Mouse (Mus musculus) adrenal gland, postnatal 4 days (tissue): ENCODE data around the gene Cntnap2. TPM values are rescaled to one million over a fixed set of nuclear protein-coding genes. Genes with fewer than 3 reads are reported as not detected.

Source experiments
- DNase-seq, 2 experiments: peaks; one replicate each; pipeline ENCODE4 v3.0.0; 2021 to 2022; ENCODE audit warnings: low spot score in 2 of 2, mixed read lengths in 2 of 2
- total RNA-seq, 2 experiments: library from RNA; stranded (reverse); gene quantifications; 2 replicates each; pipeline ENCODE4 v1.2.3; 2021

Cntnap2 gene
- total RNA-seq, 2 experiments from 2014 or later: 4.9 to 5.3 TPM

DNA sequence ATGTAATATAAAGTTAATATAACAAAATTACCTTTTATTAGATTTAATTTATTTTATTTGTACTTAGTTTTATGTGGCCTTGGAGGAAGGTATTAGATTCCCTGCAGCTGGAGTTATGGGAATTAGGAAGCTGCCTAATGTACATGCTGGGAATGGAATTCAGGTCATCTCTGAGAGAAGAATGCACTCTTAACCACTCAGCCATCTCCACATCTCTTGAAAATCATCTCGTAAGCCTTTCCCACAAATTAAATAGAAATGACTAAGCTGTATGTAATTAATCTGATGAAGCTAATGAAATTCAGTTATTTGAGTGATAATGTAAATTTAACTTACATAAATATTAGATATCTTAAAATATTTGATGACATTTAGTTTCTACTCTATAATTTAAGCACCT lies 826.3 kb downstream of the Cntnap2 start:
- DNase-seq: no peak

DNA sequence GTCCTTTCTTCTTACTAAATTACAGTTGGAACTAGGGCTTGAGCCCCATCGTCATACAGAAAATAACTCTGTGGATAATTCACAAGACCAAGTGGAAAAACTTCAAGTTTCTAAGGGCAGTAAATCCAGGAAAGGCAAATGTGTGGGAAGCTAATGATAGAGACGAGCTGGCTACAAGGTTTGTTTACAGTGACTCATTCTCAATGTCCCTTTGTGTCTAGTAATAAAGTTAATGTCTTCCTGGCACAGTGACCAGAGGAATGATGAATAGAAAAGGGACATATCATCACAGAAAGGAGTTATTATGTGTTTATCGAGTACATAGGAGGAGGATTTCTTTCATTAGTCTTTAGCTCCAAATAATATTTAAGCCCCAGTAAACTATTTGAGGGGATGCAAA lies 828.7 kb downstream of the Cntnap2 start:
- no peak for DNase-seq

DNA sequence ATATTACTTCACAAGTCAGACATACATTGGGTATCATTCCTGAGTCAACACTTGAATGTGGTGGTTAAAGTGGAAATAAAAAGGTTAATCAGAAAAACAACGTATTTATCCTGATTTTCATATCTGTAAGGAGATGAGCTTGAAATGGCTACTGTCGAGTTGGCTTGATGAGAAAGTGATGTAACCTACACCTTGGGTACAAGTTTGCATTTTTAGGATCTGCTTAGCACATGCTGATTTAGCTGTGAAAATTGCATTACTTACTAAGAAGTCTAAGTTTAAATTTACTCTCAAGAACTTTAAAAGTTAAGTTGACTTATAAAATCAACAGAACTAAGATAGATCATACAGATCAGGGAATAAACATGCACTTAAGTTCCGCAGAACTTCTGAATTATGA lies 879.1 kb downstream of the Cntnap2 start:
- DNase-seq: no peak

GRCm38 (mm10) chr6:45938775-45939174 lies 879.6 kb downstream of the Cntnap2 start:
- no peak for DNase-seq

DNA sequence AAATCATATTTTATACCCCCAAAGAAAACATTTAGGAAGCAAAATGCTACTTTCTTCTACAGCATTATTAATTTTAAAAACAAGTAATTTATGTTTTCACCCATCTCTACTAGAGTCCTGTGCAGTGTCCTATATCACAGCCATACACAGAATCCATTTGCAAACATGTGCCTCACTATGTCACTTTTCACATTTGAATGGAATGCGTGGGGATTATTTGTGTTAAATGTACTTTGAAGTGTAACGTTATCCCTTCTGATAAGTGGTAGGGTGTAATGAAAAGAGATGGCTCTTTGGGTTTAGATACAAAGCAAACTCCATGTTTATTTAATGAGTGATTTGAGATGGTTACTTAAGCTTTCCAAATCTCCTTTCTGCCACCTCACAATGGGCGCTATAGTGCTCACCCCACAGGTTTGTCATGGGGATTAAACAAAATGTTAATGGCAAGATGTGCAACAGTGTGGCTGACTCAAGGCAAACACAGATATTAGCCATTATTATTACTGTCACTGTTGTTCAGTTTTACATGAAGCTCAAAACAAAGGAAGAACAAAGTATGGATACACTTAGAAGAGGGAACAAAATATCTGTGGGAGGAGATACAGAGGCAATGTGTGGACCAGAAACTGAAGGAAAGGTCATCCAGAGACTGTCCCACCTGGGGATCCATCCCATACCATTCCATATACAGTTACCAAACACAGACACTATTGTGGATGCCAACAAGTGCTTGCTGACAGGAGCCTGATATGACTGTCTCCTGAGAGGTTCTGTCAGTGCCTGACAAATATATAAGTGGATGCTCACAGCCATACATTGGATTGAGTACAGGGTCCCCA lies 886.2 kb downstream of the Cntnap2 start:
- DNase-seq: no peak

DNA sequence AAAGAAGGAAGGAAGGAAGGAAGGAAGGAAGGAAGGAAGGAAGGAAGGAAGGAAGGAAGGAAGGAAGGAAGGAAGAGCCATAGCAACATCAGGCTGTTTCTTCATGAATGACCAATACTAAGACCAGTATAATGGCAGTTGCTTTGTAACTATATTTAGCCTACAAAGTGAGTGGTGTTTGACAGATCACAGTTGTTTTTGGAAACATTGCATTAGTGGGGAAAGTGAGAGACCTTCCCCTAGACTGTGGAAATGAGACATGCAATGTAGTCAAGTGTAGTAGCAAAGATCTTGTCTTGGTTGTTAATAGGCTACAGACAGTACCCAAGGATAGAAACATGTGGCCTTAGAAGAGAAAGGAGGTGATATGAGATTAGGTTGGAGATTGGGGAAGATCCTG lies 895.6 kb downstream of the Cntnap2 start:
- no peak for DNase-seq

- no peak for DNase-seq
Measured at GRCm38 (mm10) chr6:45964494-45964893, 905.3 kb downstream of the Cntnap2 start.

- DNase-seq: no peak
Measured at GRCm38 (mm10) chr6:45974471-45975154, 915.5 kb downstream of the Cntnap2 start.

DNA sequence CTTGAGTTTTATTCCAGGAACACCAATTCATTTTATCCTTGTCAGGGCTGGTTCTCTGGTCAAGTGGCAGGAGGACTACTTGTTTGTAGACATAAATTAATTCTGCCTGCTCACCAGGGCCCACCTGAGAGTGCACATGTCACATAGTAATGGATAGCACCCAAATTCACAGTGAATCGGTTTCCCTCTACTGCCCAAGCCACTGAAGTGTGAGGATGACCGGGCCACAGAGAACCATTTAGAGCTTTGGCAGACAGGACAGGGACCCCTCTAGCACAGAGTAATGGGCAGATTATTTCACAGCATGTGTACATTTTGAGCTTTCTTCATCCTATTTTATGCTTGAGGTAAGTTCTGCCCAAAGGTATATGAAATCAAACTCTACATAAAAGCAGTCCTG lies 920.0 kb downstream of the Cntnap2 start:
- DNase-seq: no peak

DNA sequence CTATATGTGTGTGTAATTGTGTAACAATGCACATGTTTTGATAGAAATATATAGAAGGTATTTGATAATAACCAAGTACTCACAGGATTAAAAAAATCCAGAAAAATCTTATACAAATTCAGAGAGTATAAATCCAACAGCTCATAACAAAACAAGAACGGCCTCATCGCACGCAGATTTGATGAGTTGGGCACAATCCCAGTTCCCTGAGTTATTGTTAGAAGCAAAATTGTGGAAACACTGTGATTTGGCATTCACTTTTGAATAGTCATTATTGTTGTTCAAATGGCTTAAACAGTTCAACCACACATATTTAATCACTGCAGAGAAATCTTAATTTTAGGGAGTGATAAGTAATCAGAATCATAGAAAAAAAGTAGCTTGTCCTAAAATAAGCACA lies 928.9 kb downstream of the Cntnap2 start:
- DNase-seq: no peak

GRCm38 (mm10) chr6:45991086-45991485 lies 931.9 kb downstream of the Cntnap2 start:
- no peak for DNase-seq

GRCm38 (mm10) chr6:46022515-46023143 lies 963.5 kb downstream of the Cntnap2 start:
- no peak for DNase-seq

DNA sequence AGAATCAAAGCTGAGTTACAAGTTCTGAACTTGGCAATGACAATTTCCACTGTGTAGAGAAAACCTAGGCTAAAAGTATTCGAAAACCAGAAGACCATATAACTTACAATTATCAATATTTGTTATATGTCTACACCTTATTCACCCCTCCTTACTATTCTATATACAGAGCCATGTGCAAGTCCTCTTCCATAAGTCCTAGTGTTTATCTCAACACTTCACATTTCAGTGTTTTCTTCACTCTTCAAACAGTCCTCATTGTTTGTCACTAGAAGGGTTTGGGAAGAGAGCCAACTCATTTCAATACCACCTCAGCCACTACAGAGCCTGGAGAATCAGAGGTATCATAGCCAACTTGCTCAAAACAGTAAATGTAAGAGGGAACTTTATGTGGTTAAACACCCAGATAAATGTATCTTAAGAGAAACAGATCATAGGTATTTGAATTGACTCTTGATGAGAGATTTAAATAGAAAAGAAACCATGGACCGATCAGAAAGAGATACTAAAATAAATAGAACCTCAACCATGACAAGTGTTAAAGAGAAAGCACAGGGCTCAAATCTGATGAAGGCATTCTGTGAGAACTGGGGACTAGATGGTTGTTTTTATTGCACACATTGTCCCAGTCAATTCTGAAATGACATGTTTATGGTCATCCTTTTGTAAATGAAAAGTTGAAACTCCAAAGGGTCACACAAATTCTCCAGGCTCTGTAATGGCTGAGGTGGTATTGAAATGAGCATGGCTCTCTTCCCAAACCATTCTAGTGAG lies 972.9 kb downstream of the Cntnap2 start:
- no peak for DNase-seq

DNA sequence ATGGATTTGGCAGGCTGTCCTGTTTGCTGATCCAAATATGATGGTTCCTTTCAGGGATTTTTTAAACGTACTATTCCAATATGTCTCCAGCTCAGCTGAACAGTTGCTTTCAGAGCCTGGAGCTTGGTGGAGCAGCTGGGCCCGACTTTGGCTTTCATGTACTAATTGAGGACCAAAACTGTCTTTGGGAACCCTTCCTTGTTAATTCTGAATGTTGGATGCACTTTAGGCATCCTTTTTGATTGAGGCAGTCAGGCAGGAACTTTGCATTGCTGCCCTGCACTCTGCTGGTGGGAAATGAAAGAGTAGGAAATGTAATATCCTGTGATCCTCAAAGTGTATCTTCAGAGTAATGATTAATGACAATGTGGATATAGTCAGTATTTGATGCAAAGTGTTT lies 974.0 kb downstream of the Cntnap2 start:
- DNase-seq: no peak

DNA sequence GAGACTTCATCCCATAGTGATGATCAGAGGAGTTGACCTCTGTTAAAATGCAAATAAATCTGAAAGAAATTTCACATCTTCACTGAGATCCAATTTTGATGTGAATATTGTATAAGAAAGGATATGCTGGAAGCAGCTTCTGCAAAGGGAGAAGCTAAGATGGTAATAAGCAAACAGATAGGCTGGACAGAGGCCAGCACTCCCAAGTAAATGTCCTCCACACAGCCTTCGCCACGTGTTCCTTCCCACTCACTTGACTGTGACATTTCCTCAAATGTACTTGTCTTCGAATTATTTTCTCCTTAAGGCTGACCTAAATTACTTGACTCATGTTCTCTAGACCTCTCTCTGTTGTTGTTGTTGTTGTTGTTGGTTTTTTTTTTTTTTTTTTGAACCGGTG lies 981.5 kb downstream of the Cntnap2 start:
- no peak for DNase-seq

DNA sequence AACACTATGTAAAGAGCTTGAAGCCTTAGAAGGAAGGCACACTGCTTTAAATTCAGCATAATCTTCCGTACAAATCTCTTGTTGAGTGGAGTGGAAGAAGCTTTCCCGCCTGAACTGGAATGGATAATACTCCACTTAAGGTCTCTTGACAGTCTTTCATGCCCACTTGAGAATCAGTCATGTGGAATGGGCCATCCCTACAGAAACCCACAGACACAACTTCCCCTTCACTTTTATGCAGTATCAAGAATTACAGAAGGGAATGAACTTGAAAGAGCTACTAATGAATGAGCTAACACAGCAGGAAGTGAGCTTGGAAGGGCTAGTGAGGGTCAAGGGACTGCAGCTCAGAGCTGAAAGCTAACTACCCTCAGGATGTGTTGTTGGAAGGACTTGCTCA lies 1021.1 kb downstream of the Cntnap2 start:
- no peak for DNase-seq

DNA sequence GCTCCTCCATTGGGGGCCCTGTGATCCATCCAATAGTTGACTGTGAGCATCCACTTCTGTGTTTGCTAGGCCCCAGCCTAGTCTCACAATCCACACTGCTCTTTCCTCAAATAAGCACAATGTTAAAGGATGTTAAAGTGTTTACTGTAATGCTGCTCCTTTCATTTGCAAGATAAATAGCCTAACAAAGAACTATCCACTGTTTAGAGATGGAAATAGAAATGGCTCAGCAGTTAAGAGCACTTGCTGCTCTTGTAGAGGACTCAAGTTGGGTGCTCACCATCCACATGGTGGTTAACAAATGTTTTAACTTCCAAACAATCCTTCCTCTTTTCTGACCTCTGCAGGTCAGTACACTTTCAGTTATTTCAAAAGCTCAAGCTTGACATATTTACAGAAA lies 1022.3 kb downstream of the Cntnap2 start:
- DNase-seq: no peak

- DNase-seq: no peak
Measured at GRCm38 (mm10) chr6:46143189-46143841, 1084.2 kb downstream of the Cntnap2 start.

GRCm38 (mm10) chr6:46166837-46167236 lies 1107.7 kb downstream of the Cntnap2 start:
- no peak for DNase-seq

- no peak for DNase-seq
Measured at GRCm38 (mm10) chr6:46197298-46197697, 1138.1 kb downstream of the Cntnap2 start.

GRCm38 (mm10) chr6:46201828-46202227 lies 1142.7 kb downstream of the Cntnap2 start:
- DNase-seq: no peak
